In the genomic region with DNA sequence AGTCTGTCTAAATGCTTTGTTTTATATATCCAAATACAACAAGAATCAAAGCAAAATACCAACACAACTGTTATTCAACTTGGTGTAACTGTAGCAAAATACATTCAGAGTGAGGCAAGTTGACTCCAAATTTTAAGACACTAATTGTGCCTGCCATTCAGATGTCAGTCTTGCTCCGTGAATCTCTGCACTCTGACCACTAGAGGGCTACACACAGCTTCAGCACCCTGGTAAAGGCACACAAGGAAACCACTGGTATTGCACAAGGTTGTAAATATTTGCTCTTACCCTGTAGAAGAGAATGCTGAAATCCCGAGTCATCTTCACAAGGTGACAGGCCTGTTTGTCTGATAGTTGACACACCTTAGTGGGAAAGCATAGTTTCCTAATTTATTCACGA, we compare ENCODE assay signal across 9 mouse cellular contexts. TPM values are rescaled to one million over a fixed set of nuclear protein-coding genes. Genes with fewer than 3 reads are reported as not detected.
DNase-seq lines count a peak whose midpoint lies in the region; ATAC-seq and TF ChIP-seq lines count a peak whose summit lies in the region.
"Had no signal": no experiment of that assay in that cellular context is flagged by ENCODE, and none has a peak within 500 bp of the region (broad histone marks: within the 10 kb centered on the region; RNA-seq: fewer than 3 reads in every experiment).

No protein-coding gene starts in this region.

- no peaks in the 10 kb centered on the region for H3K9me3 ChIP-seq in hindbrain, embryonic 10.5 days
- no peaks in the 10 kb centered on the region for H3K9me3 ChIP-seq in hindbrain, embryonic 16.5 days (ENCODE audit: control insufficient read depth, low read length)
- H3K9me3 ChIP-seq in ES-Bruce4 (replicated peaks; ENCODE audit: control insufficient read depth, insufficient read depth, low read length, poor library complexity, severe bottlenecking), result peaks cover 12% of the 10 kb centered on the region
- H3K9me3 ChIP-seq in liver, embryonic 15.5 days (replicated peaks), result no peaks in the 10 kb centered on the region

- no peak overlapping the region for H3K4me2 ChIP-seq in hindbrain, embryonic 16.5 days (ENCODE audit: low read length)
- H3K4me2 ChIP-seq in liver, embryonic 15.5 days, result no peak overlapping the region

- H3K27me3 ChIP-seq in hindbrain, embryonic 10.5 days (ENCODE audit: insufficient read depth, poor library complexity, severe bottlenecking), result no peaks in the 10 kb centered on the region
- no peaks in the 10 kb centered on the region for H3K27me3 ChIP-seq in hindbrain, embryonic 16.5 days (replicated peaks; ENCODE audit: control insufficient read depth, insufficient read depth, low read length)
- no peaks in the 10 kb centered on the region for H3K27me3 ChIP-seq in ES-Bruce4 (ENCODE audit: control insufficient read depth, insufficient read depth, low read length, poor library complexity, severe bottlenecking)
- H3K27me3 ChIP-seq in liver, embryonic 15.5 days, result no peaks in the 10 kb centered on the region

- H3K4me1 ChIP-seq in hindbrain, embryonic 10.5 days (replicated peaks), result no peaks in the 10 kb centered on the region
- H3K4me1 ChIP-seq in hindbrain, embryonic 16.5 days (ENCODE audit: control insufficient read depth, insufficient read depth, low read depth, low read length), result no peaks in the 10 kb centered on the region
- no peaks in the 10 kb centered on the region for H3K4me1 ChIP-seq in ES-Bruce4 (ENCODE audit: control insufficient read depth, insufficient read depth, low read length)
- no peaks in the 10 kb centered on the region for H3K4me1 ChIP-seq in liver, embryonic 15.5 days (replicated peaks)

- no peak overlapping the region for H3K4me3 ChIP-seq in hindbrain, embryonic 10.5 days
- H3K4me3 ChIP-seq in hindbrain, embryonic 16.5 days (ENCODE audit: low read length), result no peak overlapping the region
- no peak overlapping the region for H3K4me3 ChIP-seq in ES-Bruce4 (ENCODE audit: low read depth, low read length)
- H3K4me3 ChIP-seq in liver, embryonic 15.5 days (replicated peaks), result no peak overlapping the region
- H3K4me3 ChIP-seq: erythroblast, embryonic 14.5 days had no signal

- no peak overlapping the region for H3K27ac ChIP-seq in hindbrain, embryonic 10.5 days
- H3K27ac ChIP-seq in hindbrain, embryonic 16.5 days (ENCODE audit: low read depth, low read length), result no peak overlapping the region
- no peak overlapping the region for H3K27ac ChIP-seq in ES-Bruce4 (ENCODE audit: insufficient read depth, low read length)
- no peak overlapping the region for H3K27ac ChIP-seq in liver, embryonic 15.5 days (replicated peaks)

- no peak for TF ChIP-seq EP300 in ES-Bruce4 (IDR thresholded peaks at IDR 0.05; ENCODE audit: insufficient read depth, low read depth, low read length)

- H3K9ac ChIP-seq in hindbrain, embryonic 16.5 days (ENCODE audit: low read depth, low read length), result no peak overlapping the region
- H3K9ac ChIP-seq in ES-Bruce4 (ENCODE audit: low read depth, poor library complexity, severe bottlenecking), result no peak overlapping the region
- no peak overlapping the region for H3K9ac ChIP-seq in liver, embryonic 15.5 days

- no peak for ATAC-seq in hindbrain, embryonic 16.5 days
- ATAC-seq in liver, embryonic 15.5 days (ENCODE audit: insufficient read depth), result peak; percentile 54; the same call in 1 of the 2 replicates

- TF ChIP-seq POLR2A in ES-Bruce4 (IDR thresholded peaks at IDR 0.05; ENCODE audit: insufficient read depth, low read length), result no peak

- peaks cover 18% of the 10 kb centered on the region for H3K36me3 ChIP-seq in hindbrain, embryonic 10.5 days
- H3K36me3 ChIP-seq in hindbrain, embryonic 16.5 days (ENCODE audit: control insufficient read depth, insufficient read depth, low read length), result no peaks in the 10 kb centered on the region
- no peaks in the 10 kb centered on the region for H3K36me3 ChIP-seq in ES-Bruce4 (ENCODE audit: control insufficient read depth, insufficient read depth, low read length, poor library complexity, severe bottlenecking)
- peaks cover 44% of the 10 kb centered on the region for H3K36me3 ChIP-seq in liver, embryonic 15.5 days (replicated peaks)

- WGBS in hindbrain, embryonic 10.5 days, result 52% methylated on average over 3 of the region's 3 CpGs
- WGBS in hindbrain, embryonic 16.5 days, result 45% methylated on average over 3 of the region's 3 CpGs
- WGBS in liver, embryonic 15.5 days (ENCODE audit: insufficient replicate concordance), result 18% methylated on average over 3 of the region's 3 CpGs

- peak; percentile 19 for DNase-seq in hindbrain, embryonic 10.5 days (ENCODE audit: low spot score)
- DNase-seq in cerebellum, postnatal 10 days, result peak; percentile 36 to 41
- peak; percentile 20 for DNase-seq in heart, postnatal 4 days
- DNase-seq in skeletal muscle tissue, adult 2 months (ENCODE audit: low read depth, low spot score), result peak; percentile 32
- no peak for DNase-seq in left cerebral cortex, adult 8-10 months (ENCODE audit: low spot score in 2 of 2)

- peak; percentile 48 for TF ChIP-seq CTCF in ES-Bruce4 (IDR thresholded peaks at IDR 0.05; ENCODE audit: low read depth, low read length)

RNA-seq across cellular contexts. Expression of a gene that starts 31.8 kb away (rescaled TPM):
- polyA plus RNA-seq in hindbrain, embryonic 10.5 days (2016; fragmentation: Nextera tagmentation; extraction: Ambion mirVana), result 25.3 and 30.3 TPM in 2 replicates
- polyA plus RNA-seq in hindbrain, embryonic 16.5 days (2015; fragmentation: Nextera tagmentation; extraction: Ambion mirVana), result 5.5 and 5.8 TPM in 2 replicates
- 10.5 and 11.7 TPM in 2 replicates for polyA plus RNA-seq in ES-Bruce4 (2011; ENCODE audit: insufficient read depth, insufficient read length, low read depth, missing spikeins)
- 10 to 100 TPM; 14.3 to 17.2 TPM for total RNA-seq in heart, postnatal 4 days (2021)
- 33.5 TPM in 2 replicates for polyA plus RNA-seq in liver, embryonic 15.5 days (2015; fragmentation: Nextera tagmentation; extraction: Ambion mirVana)
- total RNA-seq in left cerebral cortex, adult 8-10 months (2022), result under 1 TPM in 2 of 4 experiments, not detected in 2; 0.20 to 0.37 TPM

Comparison
In these comparisons a context has a peak if more than half of its experiments do, and no peak if none do; other contexts are left out.
1. DNase-seq: peak in hindbrain, embryonic 10.5 days (single experiment), cerebellum, postnatal 10 days (2 of 2), heart, postnatal 4 days (single experiment) and skeletal muscle tissue, adult 2 months (single experiment); none in left cerebral cortex, adult 8-10 months (0 of 2).